Mouse (Mus musculus) ES-Bruce4 (cell line): ENCODE data around the gene Tenm4.

ENCODE experiments used
- CTCF ChIP-seq: IDR thresholded peaks from one replicate; pipeline ENCODE4 v1.8.1; 2011; ENCODE audit warnings: low read depth, low read length
- POLR2A ChIP-seq: IDR thresholded peaks from one replicate; pipeline ENCODE4 v1.8.1; 2011; ENCODE audit warnings: low read length; ENCODE audit not compliant: insufficient read depth

DNA sequence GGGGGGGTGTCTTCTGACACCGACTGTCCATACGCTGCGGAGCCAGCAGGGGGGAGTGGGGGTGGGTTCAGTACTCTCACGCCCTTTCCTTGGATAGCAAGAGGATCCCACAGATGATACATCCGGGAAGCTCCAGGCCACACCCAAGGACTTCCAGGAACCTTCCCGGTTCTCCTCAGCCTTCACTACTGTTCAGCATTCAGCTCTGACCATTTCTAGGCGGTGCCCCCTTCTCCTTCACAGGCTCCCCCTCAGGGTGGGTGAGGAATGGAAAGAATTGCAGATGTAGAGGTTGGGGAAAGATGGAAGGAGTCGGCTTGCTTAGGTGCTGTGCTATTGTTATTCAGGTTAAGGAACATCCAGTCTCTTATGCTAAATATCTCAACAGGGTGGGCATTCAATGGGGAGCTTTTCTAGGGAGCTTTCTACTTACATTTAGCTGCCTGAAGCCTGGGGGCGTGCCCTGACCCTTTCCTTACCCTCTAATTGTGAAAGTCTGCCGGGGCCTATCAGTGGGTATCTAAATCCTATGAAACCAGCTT lies 33.8 kb downstream of the Tenm4 start:
- no peak for TF ChIP-seq CTCF
- no peak for TF ChIP-seq POLR2A
